Mouse (Mus musculus): ENCODE measurements around the gene Nptx1. TPM values are rescaled to one million over a fixed set of nuclear protein-coding genes. Genes with fewer than 3 reads are reported as not detected.

The Nptx1 gene
- polyA plus RNA-seq, 1 experiment from 2014 or later: 0.72 TPM

- Histone ChIP-seq H3K27me3 (ENCODE audit: control insufficient read depth, insufficient read depth, low read length) (peaks cover 32% of the 10 kb centered on the region), H3K4me3 (ENCODE audit: low read depth, low read length) (peak overlapping the region; percentile 21), H3K4me2 (peak overlapping the region; percentile 59), H3K9me3 (replicated peaks; ENCODE audit: control insufficient read depth, low read length) (no peaks in the 10 kb centered on the region), H3K9ac (ENCODE audit: low read depth, low read length) (no peak overlapping the region), H3K36me3 (ENCODE audit: control insufficient read depth, insufficient read depth, low read length) (no peaks in the 10 kb centered on the region), H3K27ac (ENCODE audit: low read depth, low read length) (no peak overlapping the region), H3K4me1 (ENCODE audit: control insufficient read depth, insufficient read depth, low read length) (no peaks in the 10 kb centered on the region)
- under 1% methylated on average over 21 of the region's 21 CpGs for WGBS (ENCODE audit: insufficient replicate concordance)
- ATAC-seq (replicated peaks; ENCODE audit: insufficient number of reproducible peaks, low FRiP score, low TSS enrichment): no peak
These were observed 32.5 kb downstream of the Nptx1 start for GRCm38 (mm10) chr11:119514967-119515636.

GRCm38 (mm10) chr11:119514108-119514860, 33.3 kb downstream of the Nptx1 start:
- no peak for ATAC-seq (replicated peaks; ENCODE audit: insufficient number of reproducible peaks, low FRiP score, low TSS enrichment)
- Histone ChIP-seq H3K36me3 (ENCODE audit: control insufficient read depth, insufficient read depth, low read length) (no peaks in the 10 kb centered on the region), H3K4me3 (ENCODE audit: low read depth, low read length) (peak overlapping the region; percentile 21; the same call in 1 of the 2 replicates), H3K9ac (ENCODE audit: low read depth, low read length) (no peak overlapping the region), H3K4me2 (peak overlapping the region; percentile 59), H3K27ac (ENCODE audit: low read depth, low read length) (no peak overlapping the region), H3K27me3 (ENCODE audit: control insufficient read depth, insufficient read depth, low read length) (peaks cover 32% of the 10 kb centered on the region), H3K9me3 (replicated peaks; ENCODE audit: control insufficient read depth, low read length) (no peaks in the 10 kb centered on the region), H3K4me1 (ENCODE audit: control insufficient read depth, insufficient read depth, low read length) (no peaks in the 10 kb centered on the region)
- WGBS (ENCODE audit: insufficient replicate concordance): 51% methylated on average over 16 of the region's 16 CpGs

- Histone ChIP-seq H3K27ac (ENCODE audit: low read depth, low read length) (no peak overlapping the region), H3K27me3 (ENCODE audit: control insufficient read depth, insufficient read depth, low read length) (peaks cover 32% of the 10 kb centered on the region)
- WGBS (ENCODE audit: insufficient replicate concordance): 47% methylated on average over 9 of the region's 9 CpGs
These were observed 34.4 kb downstream of the Nptx1 start for GRCm38 (mm10) chr11:119513038-119513659.

GRCm38 (mm10) chr11:119509165-119509776, 38.3 kb downstream of the Nptx1 start:
- Histone ChIP-seq H3K4me2 (no peak overlapping the region), H3K4me1 (ENCODE audit: control insufficient read depth, insufficient read depth, low read length) (no peaks in the 10 kb centered on the region), H3K27me3 (ENCODE audit: control insufficient read depth, insufficient read depth, low read length) (peaks cover 8% of the 10 kb centered on the region), H3K36me3 (ENCODE audit: control insufficient read depth, insufficient read depth, low read length) (peaks cover 9% of the 10 kb centered on the region), H3K4me3 (ENCODE audit: low read depth, low read length) (no peak overlapping the region), H3K9me3 (replicated peaks; ENCODE audit: control insufficient read depth, low read length) (no peaks in the 10 kb centered on the region), H3K27ac (ENCODE audit: low read depth, low read length) (no peak overlapping the region), H3K9ac (ENCODE audit: low read depth, low read length) (no peak overlapping the region)
- 0 out of 2 replicates have a peak, but pooled peaks have one; percentile 19 for ATAC-seq (replicated peaks; ENCODE audit: insufficient number of reproducible peaks, low FRiP score, low TSS enrichment)
- 74% methylated on average over 5 of the region's 5 CpGs for WGBS (ENCODE audit: insufficient replicate concordance)

More at GRCm38 (mm10) chr11:119513038-119513659, 34.4 kb downstream of the Nptx1 start:
- no peaks in the 10 kb centered on the region for H3K4me1 ChIP-seq (ENCODE audit: control insufficient read depth, insufficient read depth, low read length)
- no peaks in the 10 kb centered on the region for H3K36me3 ChIP-seq (ENCODE audit: control insufficient read depth, insufficient read depth, low read length)
- no peak for ATAC-seq (replicated peaks; ENCODE audit: insufficient number of reproducible peaks, low FRiP score, low TSS enrichment)
- no peak overlapping the region for H3K4me3 ChIP-seq (ENCODE audit: low read depth, low read length)
- no peaks in the 10 kb centered on the region for H3K9me3 ChIP-seq (replicated peaks; ENCODE audit: control insufficient read depth, low read length)
- H3K9ac ChIP-seq (ENCODE audit: low read depth, low read length): no peak overlapping the region
- no peak overlapping the region for H3K4me2 ChIP-seq

- 77% methylated on average over 8 of the region's 8 CpGs for WGBS (ENCODE audit: insufficient replicate concordance)
- H3K9me3 ChIP-seq (replicated peaks; ENCODE audit: control insufficient read depth, low read length): no peaks in the 10 kb centered on the region
- peaks cover 9% of the 10 kb centered on the region for H3K36me3 ChIP-seq (ENCODE audit: control insufficient read depth, insufficient read depth, low read length)
- H3K4me3 ChIP-seq (ENCODE audit: low read depth, low read length): no peak overlapping the region
- H3K4me2 ChIP-seq: no peak overlapping the region
- H3K4me1 ChIP-seq (ENCODE audit: control insufficient read depth, insufficient read depth, low read length): no peaks in the 10 kb centered on the region
- no peak for ATAC-seq (replicated peaks; ENCODE audit: insufficient number of reproducible peaks, low FRiP score, low TSS enrichment)
- no peak overlapping the region for H3K27ac ChIP-seq (ENCODE audit: low read depth, low read length)
- H3K27me3 ChIP-seq (ENCODE audit: control insufficient read depth, insufficient read depth, low read length): 0 out of 2 replicates have a peak, but pooled peaks cover 3% of the 10 kb centered on the region
- H3K9ac ChIP-seq (ENCODE audit: low read depth, low read length): no peak overlapping the region
These were observed 39.8 kb downstream of the Nptx1 start for GRCm38 (mm10) chr11:119507772-119508171.

GRCm38 (mm10) chr11:119506386-119506785, 41.2 kb downstream of the Nptx1 start:
- H3K9me3 ChIP-seq (replicated peaks; ENCODE audit: control insufficient read depth, low read length): no peaks in the 10 kb centered on the region
- H3K4me3 ChIP-seq (ENCODE audit: low read depth, low read length): no peak overlapping the region
- H3K4me1 ChIP-seq (ENCODE audit: control insufficient read depth, insufficient read depth, low read length): no peaks in the 10 kb centered on the region
- H3K9ac ChIP-seq (ENCODE audit: low read depth, low read length): no peak overlapping the region
- peaks cover 9% of the 10 kb centered on the region for H3K36me3 ChIP-seq (ENCODE audit: control insufficient read depth, insufficient read depth, low read length)
- H3K27me3 ChIP-seq (ENCODE audit: control insufficient read depth, insufficient read depth, low read length): 0 out of 2 replicates have a peak, but pooled peaks cover 3% of the 10 kb centered on the region
- H3K27ac ChIP-seq (ENCODE audit: low read depth, low read length): no peak overlapping the region
- H3K4me2 ChIP-seq: no peak overlapping the region
- WGBS (ENCODE audit: insufficient replicate concordance): 74% methylated on average over 4 of the region's 4 CpGs
- no peak for ATAC-seq (replicated peaks; ENCODE audit: insufficient number of reproducible peaks, low FRiP score, low TSS enrichment)

GRCm38 (mm10) chr11:119503675-119504074, 43.9 kb downstream of the Nptx1 start:
- Histone ChIP-seq H3K27ac (ENCODE audit: low read depth, low read length) (no peak overlapping the region), H3K9me3 (replicated peaks; ENCODE audit: control insufficient read depth, low read length) (no peaks in the 10 kb centered on the region), H3K36me3 (ENCODE audit: control insufficient read depth, insufficient read depth, low read length) (peaks cover 9% of the 10 kb centered on the region), H3K4me1 (ENCODE audit: control insufficient read depth, insufficient read depth, low read length) (no peaks in the 10 kb centered on the region), H3K9ac (ENCODE audit: low read depth, low read length) (no peak overlapping the region), H3K27me3 (ENCODE audit: control insufficient read depth, insufficient read depth, low read length) (no peaks in the 10 kb centered on the region), H3K4me2 (no peak overlapping the region), H3K4me3 (ENCODE audit: low read depth, low read length) (no peak overlapping the region)
- 0 out of 2 replicates have a peak, but pooled peaks have one; percentile 28 for ATAC-seq (replicated peaks; ENCODE audit: insufficient number of reproducible peaks, low FRiP score, low TSS enrichment)

GRCm38 (mm10) chr11:119500011-119500410, 47.5 kb downstream of the Nptx1 start:
- peaks cover 3% of the 10 kb centered on the region for H3K36me3 ChIP-seq (ENCODE audit: control insufficient read depth, insufficient read depth, low read length)
- H3K4me2 ChIP-seq: no peak overlapping the region
- H3K9me3 ChIP-seq (replicated peaks; ENCODE audit: control insufficient read depth, low read length): no peaks in the 10 kb centered on the region
- no peaks in the 10 kb centered on the region for H3K4me1 ChIP-seq (ENCODE audit: control insufficient read depth, insufficient read depth, low read length)
- WGBS (ENCODE audit: insufficient replicate concordance): 74% methylated on average over 2 of the region's 2 CpGs
- H3K27ac ChIP-seq (ENCODE audit: low read depth, low read length): no peak overlapping the region
- no peak for ATAC-seq (replicated peaks; ENCODE audit: insufficient number of reproducible peaks, low FRiP score, low TSS enrichment)
- H3K9ac ChIP-seq (ENCODE audit: low read depth, low read length): no peak overlapping the region
- H3K27me3 ChIP-seq (ENCODE audit: control insufficient read depth, insufficient read depth, low read length): no peaks in the 10 kb centered on the region
- H3K4me3 ChIP-seq (ENCODE audit: low read depth, low read length): no peak overlapping the region
